Mouse (Mus musculus) lung, adult 2 months (tissue): Measurements from ENCODE around the gene Kank1.

ENCODE experiments used
- CTCF ChIP-seq: fragments of 200-500 bp; IDR thresholded peaks from 2 replicates; pipeline ENCODE4 v1.5.1; 2011; ENCODE audit warnings: mild to moderate bottlenecking, low read length, control low read depth; ENCODE audit not compliant: insufficient read depth
- POLR2A ChIP-seq: fragments of 200-500 bp; IDR thresholded peaks from 2 replicates; pipeline ENCODE4 v1.6.1; 2011; ENCODE audit warnings: low read depth, mild to moderate bottlenecking, control low read depth, low read length, borderline replicate concordance; ENCODE audit errors: extremely low read depth

- TF ChIP-seq POLR2A (no peak), CTCF (no peak)
Measured at GRCm38 (mm10) chr19:25200081-25200860, 36.5 kb upstream of the Kank1 start.
